Mouse (Mus musculus): ENCODE measurements around the gene Slc4a4.

DNA sequence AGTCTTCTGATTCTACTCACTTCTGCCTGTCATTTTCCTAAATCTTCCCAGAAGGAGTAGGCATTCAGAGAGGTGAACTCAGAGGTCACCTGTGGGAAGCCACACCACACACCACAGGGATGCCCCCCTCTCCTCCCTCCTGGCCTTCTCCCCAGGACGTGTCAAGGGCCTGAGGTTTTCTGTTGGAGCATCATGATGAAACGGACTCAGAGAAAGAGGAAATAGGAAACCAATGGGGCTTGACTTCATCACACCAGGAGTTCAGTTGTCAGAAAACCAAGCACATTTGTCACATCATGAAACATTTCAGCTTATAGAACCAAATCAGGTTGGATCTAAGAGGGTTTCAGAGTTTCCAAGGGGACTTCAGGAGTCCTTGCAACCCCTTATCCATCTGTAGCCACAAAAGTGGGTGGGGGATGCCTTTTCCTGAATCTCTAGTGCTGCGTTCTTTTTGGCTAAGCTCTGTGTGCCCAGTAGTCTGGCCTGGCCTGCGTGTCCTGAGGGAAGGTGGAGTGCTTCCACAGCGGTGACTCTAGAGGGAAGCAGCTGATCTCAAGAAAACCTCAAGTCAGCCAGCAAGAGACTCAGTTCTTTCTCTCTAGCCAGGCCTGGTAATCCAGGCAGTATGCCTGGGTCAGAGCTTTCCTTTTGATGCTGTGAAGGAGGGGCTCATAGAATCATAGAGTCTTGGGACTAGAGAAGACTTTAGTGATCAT lies 46.4 kb upstream of the Slc4a4 start:
- TF ChIP-seq POLR2A (IDR thresholded peaks at IDR 0.05; ENCODE audit: insufficient read depth, low read length) (no peak), CTCF (IDR thresholded peaks at IDR 0.05; ENCODE audit: low read depth, low read length) (no peak)
